Mouse (Mus musculus) heart, embryonic 14.5 days (tissue): ENCODE measurements around the gene Bbs4. TPM values are rescaled to one million over a fixed set of nuclear protein-coding genes. Genes with fewer than 3 reads are reported as not detected.

Experiments
- ATAC-seq: fragments of 200-750 bp; cut with Nextera tagmentation; 2 replicates; pipeline ENCODE4 v1.8.0; 2017; ENCODE audit warnings: low read depth, moderate TSS enrichment; ENCODE audit not compliant: insufficient number of reproducible peaks, insufficient read depth, low FRiP score
- H3K27ac ChIP-seq, 2 experiments: fragments of 200-500 bp in 1 of 2; fragments of 300-500 bp in 1 of 2; sonication (generic) in 1 of 2; replicated peaks in 1 of 2; 2 replicates each; pipeline ENCODE4 v1.5.1; 2012 to 2014; ENCODE audit warnings: low read depth in 2 of 2, low read length in 2 of 2, control low read depth in 1 of 2, mild to moderate bottlenecking in 1 of 2, mixed read lengths in 1 of 2; ENCODE audit not compliant: control insufficient read depth in 1 of 2, insufficient read depth in 1 of 2
- H3K27me3 ChIP-seq: fragments of 300-500 bp; sonication (generic); 2 replicates; pipeline ENCODE4 v1.6.1; 2014; ENCODE audit warnings: mild to moderate bottlenecking, low read length, control low read depth; ENCODE audit not compliant: control insufficient read depth, insufficient read depth
- H3K36me3 ChIP-seq: fragments of 300-500 bp; sonication (generic); 2 replicates; pipeline ENCODE4 v1.6.1; 2014; ENCODE audit warnings: mild to moderate bottlenecking, control low read depth, low read length, mixed read lengths; ENCODE audit not compliant: control insufficient read depth, insufficient read depth
- H3K4me1 ChIP-seq, 2 experiments: fragments of 200-500 bp in 1 of 2; fragments of 300-500 bp in 1 of 2; sonication (generic) in 1 of 2; 2 replicates each; pipeline ENCODE4 v1.6.1; 2012 to 2014; ENCODE audit warnings: low read length in 2 of 2, control low read depth in 1 of 2, mixed read lengths in 1 of 2; ENCODE audit not compliant: control insufficient read depth in 2 of 2, insufficient read depth in 2 of 2
- H3K4me2 ChIP-seq: fragments of 300-500 bp; sonication (generic); 2 replicates; pipeline ENCODE4 v1.6.1; 2014; ENCODE audit warnings: mild to moderate bottlenecking, low read length
- H3K4me3 ChIP-seq, 2 experiments: fragments of 200-500 bp in 1 of 2; fragments of 300-500 bp in 1 of 2; sonication (generic) in 1 of 2; 2 replicates each; pipeline ENCODE4 v1.5.1; 2012 to 2014; ENCODE audit warnings: low read length in 2 of 2, mild to moderate bottlenecking in 2 of 2, control low read depth in 1 of 2, low read depth in 1 of 2, moderate library complexity in 1 of 2; ENCODE audit not compliant: control insufficient read depth in 1 of 2, insufficient read depth in 1 of 2
- H3K9ac ChIP-seq: fragments of 300-500 bp; sonication (generic); 2 replicates; pipeline ENCODE4 v1.6.1; 2014; ENCODE audit warnings: mild to moderate bottlenecking, low read length
- H3K9me3 ChIP-seq: fragments of 300-500 bp; sonication (generic); 2 replicates; pipeline ENCODE4 v1.6.1; 2016; ENCODE audit warnings: low read length, control low read depth; ENCODE audit not compliant: control insufficient read depth
- WGBS: fragments of 180-500 bp; shearing (Covaris S2); extraction: QIAGEN DNeasy Blood & Tissue Kit; methylation state at CpG from one replicate; pipeline ENCODE4 v1.1.7; 2014; 5-methylcytosine and 5-hydroxymethylcytosine counted together
- polyA plus RNA-seq: library from polyadenylated mRNA; unstranded; fragments of >200 nt; fragmentation: Nextera tagmentation; extraction: Ambion mirVana; gene quantifications from 2 replicates; pipeline ENCODE4 v1.2.1, GENCODE M21; 2014

Bbs4 gene
- polyA plus RNA-seq, 1 experiment from 2014 or later, result 7.4 TPM

DNA sequence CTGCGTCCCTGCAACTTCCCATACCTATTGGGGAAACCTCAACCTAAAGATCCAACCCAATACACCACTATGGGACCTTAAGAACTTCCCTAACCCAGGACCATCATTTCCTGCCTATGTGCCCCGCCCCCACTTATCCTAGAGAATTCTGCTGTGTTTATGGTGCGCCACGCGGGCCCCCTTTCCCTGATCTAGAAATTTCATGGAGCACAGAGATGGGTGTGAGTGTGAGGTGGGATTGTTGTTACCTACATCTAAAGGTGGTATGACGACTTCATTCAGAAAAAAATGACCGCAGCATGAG is 70.7 kb downstream of the Bbs4 start:
- no peaks in the 10 kb centered on the region for H3K36me3 ChIP-seq
- no peak overlapping the region for H3K4me3 ChIP-seq
- H3K27me3 ChIP-seq, result no peaks in the 10 kb centered on the region
- no peaks in the 10 kb centered on the region for H3K9me3 ChIP-seq
- no peak overlapping the region for H3K27ac ChIP-seq
- no peak for ATAC-seq
- no peaks in the 10 kb centered on the region for H3K4me1 ChIP-seq
- H3K4me2 ChIP-seq, result peak overlapping the region; percentile 40
- H3K9ac ChIP-seq, result no peak overlapping the region
- 44% methylated on average over 7 of the region's 7 CpGs for WGBS

DNA sequence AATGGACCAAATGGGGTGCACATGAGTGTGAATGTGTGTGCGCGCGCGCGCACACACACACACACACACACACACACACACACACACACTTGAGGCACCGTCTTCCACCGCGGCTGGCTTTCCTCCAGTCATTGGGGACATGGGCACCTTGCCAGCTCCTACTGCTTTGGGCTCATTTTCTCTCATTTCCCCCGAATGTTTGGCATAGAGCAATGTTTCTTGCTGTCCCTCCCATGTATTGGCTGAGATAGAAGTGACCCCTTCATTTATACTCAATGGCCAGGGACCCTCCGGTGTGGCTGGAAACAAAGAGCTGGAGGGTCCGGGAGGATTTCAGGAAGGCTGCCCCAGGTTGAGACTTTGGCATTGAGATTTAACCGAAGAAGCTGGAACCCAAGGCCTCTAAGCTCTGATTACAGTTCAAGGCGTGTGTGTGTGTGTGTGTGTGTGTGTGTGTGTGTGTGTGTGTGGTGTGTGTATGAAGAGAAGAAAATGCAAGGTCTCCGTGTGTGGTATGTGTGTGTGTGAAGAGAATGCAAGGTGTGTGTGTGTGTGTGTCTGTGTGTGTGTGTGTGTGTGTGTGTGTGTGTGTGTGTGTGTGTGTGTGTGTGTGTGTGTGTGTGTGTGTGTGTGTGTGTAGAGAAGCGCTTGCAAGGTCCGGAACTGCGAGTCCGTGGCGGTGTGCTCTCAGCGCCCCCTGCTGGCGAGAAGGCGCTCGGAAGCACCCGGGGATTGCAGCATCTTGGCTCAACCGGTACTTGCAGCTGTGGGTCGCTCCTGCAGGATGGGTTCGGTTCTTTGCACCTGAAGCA is 71.2 kb downstream of the Bbs4 start:
- Histone ChIP-seq H3K9ac (no peak overlapping the region), H3K36me3 (no peaks in the 10 kb centered on the region), H3K4me1 (no peaks in the 10 kb centered on the region), H3K4me3 (no peak overlapping the region), H3K4me2 (peak overlapping the region; percentile 40), H3K27me3 (no peaks in the 10 kb centered on the region), H3K27ac (no peak overlapping the region), H3K9me3 (no peaks in the 10 kb centered on the region)
- WGBS, result 46% methylated on average over 22 of the region's 27 CpGs
- ATAC-seq, result no peak

DNA sequence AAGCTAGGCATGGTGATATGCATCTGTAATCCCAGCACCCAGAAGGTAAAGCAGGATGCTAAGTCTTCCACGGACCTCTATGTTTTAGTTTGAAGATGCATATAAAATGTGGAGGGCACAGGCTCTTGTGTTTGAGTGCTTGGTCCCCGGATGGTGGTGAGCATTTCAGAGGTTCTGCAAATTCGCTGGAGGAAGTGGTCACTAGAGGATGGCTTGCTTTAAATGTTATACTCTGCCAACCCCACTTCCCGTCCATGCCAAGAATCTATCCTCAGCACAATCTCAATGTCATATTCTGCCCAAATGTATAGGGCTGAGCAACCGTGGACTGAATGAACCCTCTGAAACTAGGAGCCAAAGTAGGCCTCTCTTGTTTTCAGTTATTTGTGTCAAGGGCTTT is 72.4 kb downstream of the Bbs4 start:
- ATAC-seq, result no peak

DNA sequence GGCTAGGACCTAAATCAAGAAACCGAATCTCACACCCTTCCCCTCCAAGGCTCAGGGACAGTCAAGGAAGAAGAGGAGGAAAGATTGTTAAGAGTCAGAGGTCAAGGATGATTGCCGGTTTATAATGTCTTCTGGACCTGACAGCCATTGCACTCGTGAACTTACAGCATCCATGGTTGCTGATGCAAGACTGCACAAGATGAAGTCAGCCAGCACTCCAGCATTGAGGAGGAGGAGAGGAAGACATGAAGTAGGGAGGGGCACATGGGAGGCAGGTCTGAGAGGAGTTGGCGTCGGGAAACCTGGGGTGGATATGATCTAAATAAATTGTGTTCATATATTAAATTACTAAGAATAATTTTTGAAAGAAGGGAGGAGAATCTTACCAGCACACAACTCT is 74.6 kb downstream of the Bbs4 start:
- Histone ChIP-seq H3K36me3 (no peaks in the 10 kb centered on the region), H3K4me2 (no peak overlapping the region), H3K27me3 (no peaks in the 10 kb centered on the region), H3K27ac (no peak overlapping the region), H3K9ac (no peak overlapping the region), H3K4me1 (no peaks in the 10 kb centered on the region; a peak in 1 of 4 replicates), H3K4me3 (no peak overlapping the region), H3K9me3 (no peaks in the 10 kb centered on the region)
- WGBS, result 65% methylated on average over 5 of the region's 5 CpGs
- no peak for ATAC-seq

More for the DNA sequence above, 72.4 kb downstream of the Bbs4 start:
- Histone ChIP-seq H3K36me3 (no peaks in the 10 kb centered on the region), H3K9me3 (no peaks in the 10 kb centered on the region), H3K4me1 (no peaks in the 10 kb centered on the region), H3K27me3 (no peaks in the 10 kb centered on the region), H3K4me3 (no peak overlapping the region), H3K4me2 (no peak overlapping the region), H3K27ac (no peak overlapping the region), H3K9ac (no peak overlapping the region)
- WGBS, result 88% methylated on average over 5 of the region's 5 CpGs

DNA sequence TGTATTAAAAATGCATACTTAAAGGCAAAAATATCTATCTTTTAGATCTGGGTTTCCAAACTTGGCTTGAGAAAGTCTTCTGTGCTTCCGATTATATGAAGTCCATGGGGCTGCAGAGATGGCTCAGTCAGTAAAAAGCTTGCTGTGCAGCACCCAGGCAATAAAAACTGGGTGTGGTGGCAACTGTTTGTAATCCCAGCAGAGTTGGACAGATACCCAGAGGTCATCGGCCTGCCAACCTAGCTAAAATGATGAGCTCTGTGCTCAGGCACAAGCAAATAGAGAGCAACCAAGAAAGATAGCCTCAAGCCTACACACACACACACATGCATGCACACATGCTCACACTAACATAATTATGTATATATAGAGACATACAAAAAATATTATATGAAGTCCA is 75.1 kb downstream of the Bbs4 start:
- H3K27ac ChIP-seq, result no peak overlapping the region

DNA sequence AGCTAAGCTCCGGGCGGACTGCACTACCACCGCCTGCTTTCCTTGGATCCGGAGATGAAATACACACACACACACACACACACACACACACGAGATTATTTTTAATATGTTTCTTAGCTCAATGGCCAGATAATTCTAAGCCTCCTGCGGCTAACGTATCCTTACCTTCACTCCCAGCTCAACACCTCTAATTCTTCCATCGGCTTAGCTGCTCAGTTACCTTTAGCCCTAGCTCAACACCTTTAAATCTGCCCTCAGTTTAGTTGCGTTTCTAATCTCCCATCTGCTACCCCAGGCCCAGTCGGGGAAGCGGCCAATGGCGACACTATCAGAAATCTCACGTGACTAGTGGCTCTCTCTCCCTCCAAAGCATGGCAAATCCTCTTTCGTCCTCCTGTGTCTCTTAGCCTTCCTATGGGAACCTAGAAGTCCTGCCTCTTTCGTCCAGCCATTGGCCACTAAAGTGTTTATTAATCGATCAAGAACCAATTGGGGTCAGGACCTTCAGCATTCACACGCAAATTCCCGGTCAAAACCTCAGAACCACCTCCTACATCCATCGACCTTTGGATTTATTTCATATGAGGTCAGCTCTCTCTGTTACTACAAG is 78.4 kb downstream of the Bbs4 start:
- no peak overlapping the region for H3K4me3 ChIP-seq
- H3K27me3 ChIP-seq, result no peaks in the 10 kb centered on the region
- H3K36me3 ChIP-seq, result no peaks in the 10 kb centered on the region
- no peak overlapping the region for H3K4me2 ChIP-seq
- no peaks in the 10 kb centered on the region for H3K9me3 ChIP-seq
- no peak overlapping the region for H3K9ac ChIP-seq
- peaks cover 5 to 8% of the 10 kb centered on the region in 2 experiments; a peak in 3 of 4 replicates for H3K4me1 ChIP-seq
- no peak for ATAC-seq
- 80% methylated on average over 19 of the region's 19 CpGs for WGBS
- H3K27ac ChIP-seq, result no peak overlapping the region

More for the DNA sequence above, 75.1 kb downstream of the Bbs4 start:
- Histone ChIP-seq H3K4me1 (no peaks in the 10 kb centered on the region; a peak in 1 of 4 replicates), H3K36me3 (no peaks in the 10 kb centered on the region), H3K27me3 (no peaks in the 10 kb centered on the region), H3K9me3 (no peaks in the 10 kb centered on the region), H3K4me3 (no peak overlapping the region), H3K4me2 (no peak overlapping the region), H3K9ac (no peak overlapping the region)
- 90% methylated on average over 2 of the region's 2 CpGs for WGBS
- no peak for ATAC-seq

DNA sequence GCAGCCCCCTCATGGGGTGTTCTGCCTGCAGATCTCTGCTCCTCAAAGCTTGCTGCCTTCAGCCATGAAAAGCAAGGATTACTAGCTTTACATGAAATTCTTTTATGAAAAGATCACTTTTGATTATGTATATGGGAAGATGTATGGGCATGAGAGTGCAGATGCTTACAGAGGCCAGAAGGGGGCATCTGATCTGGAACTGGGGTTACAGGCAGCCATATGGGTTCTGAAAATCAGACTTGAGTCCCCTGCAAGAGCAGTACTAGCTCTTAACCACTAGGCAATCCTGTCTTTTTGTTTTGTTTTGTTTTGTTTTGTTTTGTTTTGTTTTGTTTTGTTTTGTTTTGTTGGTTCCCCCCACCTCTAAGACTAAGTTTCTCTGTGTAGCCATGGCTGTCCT is 80.1 kb downstream of the Bbs4 start:
- Histone ChIP-seq H3K36me3 (no peaks in the 10 kb centered on the region), H3K4me3 (no peak overlapping the region), H3K4me2 (no peak overlapping the region), H3K9ac (no peak overlapping the region), H3K4me1 (peaks cover 8 to 10% of the 10 kb centered on the region in 2 experiments; a peak in 3 of 4 replicates), H3K27ac (no peak overlapping the region), H3K9me3 (no peaks in the 10 kb centered on the region), H3K27me3 (no peaks in the 10 kb centered on the region)
- ATAC-seq, result no peak
